Mouse (Mus musculus) heart, embryonic 12.5 days (tissue): Measurements from ENCODE around the gene Pard3b. TPM values are rescaled to one million over a fixed set of nuclear protein-coding genes. Genes with fewer than 3 reads are reported as not detected.

Experiments
- ATAC-seq: fragments of 200-750 bp; cut with Nextera tagmentation; 2 replicates; pipeline ENCODE4 v1.8.0; 2017; ENCODE audit warnings: moderate TSS enrichment, moderate library complexity; ENCODE audit not compliant: insufficient number of reproducible peaks, low FRiP score
- H3K27ac ChIP-seq: fragments of 300-500 bp; sonication (generic); 2 replicates; pipeline ENCODE4 v1.5.1; 2016; ENCODE audit warnings: mild to moderate bottlenecking, moderate library complexity; ENCODE audit not compliant: poor library complexity, severe bottlenecking
- H3K27me3 ChIP-seq: fragments of 300-500 bp; sonication (generic); replicated peaks from 2 replicates; pipeline ENCODE4 v1.6.1; 2016; ENCODE audit warnings: mild to moderate bottlenecking, moderate library complexity
- H3K36me3 ChIP-seq: fragments of 300-500 bp; sonication (generic); 2 replicates; pipeline ENCODE4 v1.6.1; 2016; ENCODE audit warnings: mild to moderate bottlenecking, moderate library complexity
- H3K4me1 ChIP-seq: fragments of 300-500 bp; sonication (generic); replicated peaks from 2 replicates; pipeline ENCODE4 v1.6.1; 2016; ENCODE audit warnings: mild to moderate bottlenecking
- H3K4me2 ChIP-seq: fragments of 300-500 bp; sonication (generic); 2 replicates; pipeline ENCODE4 v1.6.1; 2016; ENCODE audit warnings: mild to moderate bottlenecking, moderate library complexity
- H3K4me3 ChIP-seq: fragments of 300-500 bp; sonication (generic); 2 replicates; pipeline ENCODE4 v1.5.1; 2016; ENCODE audit warnings: mild to moderate bottlenecking
- H3K9ac ChIP-seq: fragments of 300-500 bp; sonication (generic); 2 replicates; pipeline ENCODE4 v1.6.1; 2016; ENCODE audit warnings: mild to moderate bottlenecking, moderate library complexity
- H3K9me3 ChIP-seq: fragments of 300-500 bp; sonication (generic); replicated peaks from 2 replicates; pipeline ENCODE4 v1.6.1; 2016; ENCODE audit warnings: mild to moderate bottlenecking, moderate library complexity
- WGBS: fragments of 180-500 bp; shearing (Covaris S2); methylation state at CpG from one replicate; pipeline ENCODE4 v1.1.7; 2016; 5-methylcytosine and 5-hydroxymethylcytosine counted together
- polyA plus RNA-seq: library from polyadenylated mRNA; unstranded; fragments of >200 nt; fragmentation: Nextera tagmentation; extraction: Ambion mirVana; gene quantifications from 2 replicates; pipeline ENCODE4 v1.2.1, GENCODE M21; 2016

Pard3b gene
- polyA plus RNA-seq, 1 experiment from 2014 or later = 16.0 TPM

DNA sequence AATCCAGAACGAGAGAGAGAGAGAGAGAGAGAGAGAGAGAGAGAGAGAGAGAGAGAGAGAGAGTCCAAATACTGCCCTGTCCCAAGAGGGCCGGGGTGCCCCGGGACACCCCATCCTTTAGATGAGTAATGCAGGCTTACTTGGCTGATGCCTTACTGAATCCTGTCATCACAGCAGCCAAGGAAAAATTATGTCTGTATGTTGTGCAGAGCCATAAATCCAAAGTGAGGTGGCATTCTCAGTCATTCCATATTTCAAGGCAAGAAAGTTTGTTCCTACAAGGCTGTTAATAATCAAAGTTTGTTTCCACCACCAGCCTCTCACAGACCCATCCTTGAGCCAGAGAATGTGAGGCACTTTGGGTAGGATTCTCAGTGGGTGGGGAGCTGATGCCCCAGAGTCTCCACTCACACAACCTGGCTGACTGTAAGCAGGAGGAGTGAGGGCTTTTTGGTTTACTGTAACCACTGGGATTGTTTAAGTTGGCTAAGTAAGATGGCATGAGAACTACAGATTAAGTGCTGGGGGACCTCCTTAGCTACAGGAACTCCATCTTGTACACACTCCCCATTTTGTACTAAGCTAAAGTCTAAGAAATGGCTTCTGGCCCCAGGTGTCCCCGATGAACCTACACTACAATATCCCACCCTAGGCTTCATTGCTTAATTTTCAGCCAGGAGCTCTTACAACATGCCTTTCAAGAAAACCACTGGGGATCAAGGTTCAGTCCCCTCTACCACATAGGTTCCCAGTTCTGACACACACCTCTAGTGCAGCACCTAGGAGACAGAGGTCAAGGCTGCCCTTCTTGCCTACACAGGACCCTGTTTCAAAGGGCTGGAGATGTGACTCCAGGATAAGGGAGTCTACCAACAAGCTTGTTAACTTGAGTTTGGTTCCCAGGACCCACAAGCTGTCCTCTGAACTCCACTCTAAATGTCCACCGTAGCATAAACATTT, 1027.4 kb downstream of the Pard3b start:
- Histone ChIP-seq H3K27ac (peak overlapping the region; percentile 84), H3K9me3 (peaks cover 7% of the 10 kb centered on the region)

DNA sequence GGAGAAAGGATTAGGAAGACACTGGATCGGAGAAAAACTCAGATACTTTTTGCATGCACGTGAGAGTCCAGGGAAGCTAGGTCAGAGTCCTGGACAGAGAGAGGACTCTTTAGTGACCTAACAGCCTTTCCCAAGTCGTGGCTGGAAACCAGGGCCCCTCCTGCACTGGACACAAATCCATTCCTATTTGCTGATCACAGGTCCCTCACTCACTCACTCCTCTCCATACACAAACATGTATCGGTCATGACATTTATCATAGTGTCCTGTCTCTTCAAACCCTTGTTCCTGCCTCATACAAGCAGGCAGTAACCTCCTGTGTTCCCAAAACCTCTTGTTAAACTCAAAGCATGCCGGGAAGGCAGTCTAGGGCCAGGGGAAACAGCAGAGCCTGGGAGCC, 1028.2 kb downstream of the Pard3b start:
- Histone ChIP-seq H3K9ac (no peak overlapping the region), H3K4me3 (no peak overlapping the region), H3K27me3 (no peaks in the 10 kb centered on the region), H3K4me1 (peaks cover 7% of the 10 kb centered on the region; the same call in 1 of the 2 replicates), H3K4me2 (no peak overlapping the region), H3K36me3 (0 out of 2 replicates have a peak, but pooled peaks cover 2% of the 10 kb centered on the region), H3K9me3 (peaks cover 7% of the 10 kb centered on the region), H3K27ac (no peak overlapping the region)
- ATAC-seq = no peak
- 74% methylated on average over 5 of the region's 5 CpGs for WGBS

More for the DNA sequence above, 1027.4 kb downstream of the Pard3b start:
- Histone ChIP-seq H3K27me3 (no peaks in the 10 kb centered on the region), H3K9ac (no peak overlapping the region), H3K36me3 (0 out of 2 replicates have a peak, but pooled peaks cover 2% of the 10 kb centered on the region), H3K4me3 (no peak overlapping the region), H3K4me1 (peaks cover 7% of the 10 kb centered on the region; the same call in 1 of the 2 replicates), H3K4me2 (no peak overlapping the region)
- 76% methylated on average over 5 of the region's 5 CpGs for WGBS
- no peak for ATAC-seq

GRCm38 (mm10) chr1:62678611-62679344, 1040.2 kb downstream of the Pard3b start:
- Histone ChIP-seq H3K27me3 (no peaks in the 10 kb centered on the region), H3K27ac (no peak overlapping the region), H3K9me3 (peaks cover 5% of the 10 kb centered on the region; the same call in 1 of the 2 replicates), H3K9ac (no peak overlapping the region), H3K4me1 (peaks cover 12% of the 10 kb centered on the region), H3K4me2 (no peak overlapping the region), H3K4me3 (no peak overlapping the region), H3K36me3 (no peaks in the 10 kb centered on the region)
- 49% methylated on average over 4 of the region's 4 CpGs for WGBS
- ATAC-seq = peak; percentile 63; the same call in 1 of the 2 replicates

- no peaks in the 10 kb centered on the region for H3K36me3 ChIP-seq
- H3K9me3 ChIP-seq = peaks cover 5% of the 10 kb centered on the region; the same call in 1 of the 2 replicates
- 69% methylated on average over 2 of the region's 2 CpGs for WGBS
- H3K27me3 ChIP-seq = no peaks in the 10 kb centered on the region
- H3K27ac ChIP-seq = no peak overlapping the region
- no peak for ATAC-seq
- peaks cover 12% of the 10 kb centered on the region for H3K4me1 ChIP-seq
- no peak overlapping the region for H3K4me3 ChIP-seq
- H3K9ac ChIP-seq = no peak overlapping the region
- H3K4me2 ChIP-seq = no peak overlapping the region
Observed at GRCm38 (mm10) chr1:62679466-62679865, 1040.8 kb downstream of the Pard3b start.

GRCm38 (mm10) chr1:62682456-62683385, 1044.1 kb downstream of the Pard3b start:
- Histone ChIP-seq H3K4me1 (peaks cover 12% of the 10 kb centered on the region), H3K36me3 (no peaks in the 10 kb centered on the region), H3K9ac (no peak overlapping the region), H3K27ac (no peak overlapping the region), H3K4me2 (no peak overlapping the region), H3K27me3 (no peaks in the 10 kb centered on the region), H3K4me3 (no peak overlapping the region), H3K9me3 (peaks cover 1% of the 10 kb centered on the region; the same call in 1 of the 2 replicates)
- ATAC-seq = no peak
- WGBS = 65% methylated on average over 21 of the region's 21 CpGs

DNA sequence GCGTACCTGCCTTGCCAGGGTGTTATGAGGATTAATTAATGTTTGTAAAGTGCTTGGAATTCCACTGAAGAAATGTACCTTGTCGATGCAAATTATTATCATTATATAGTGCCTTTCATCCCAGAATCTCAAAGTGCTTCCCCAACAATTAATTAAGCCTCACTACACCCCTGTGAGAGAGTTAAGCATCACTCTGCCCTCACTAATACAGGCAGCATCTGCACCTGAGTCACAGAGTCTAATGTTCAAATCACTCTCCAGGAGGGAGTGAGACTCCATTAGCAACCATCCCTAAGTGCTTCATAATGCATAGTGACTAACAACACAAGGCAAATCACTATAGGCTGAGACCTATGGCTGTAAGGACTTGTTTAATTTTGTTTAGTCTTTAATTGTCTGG, 1044.9 kb downstream of the Pard3b start:
- 86% methylated on average over 2 of the region's 2 CpGs for WGBS
- H3K4me1 ChIP-seq = peaks cover 8% of the 10 kb centered on the region
- no peak overlapping the region for H3K9ac ChIP-seq
- no peaks in the 10 kb centered on the region for H3K9me3 ChIP-seq
- no peaks in the 10 kb centered on the region for H3K36me3 ChIP-seq
- no peak overlapping the region for H3K27ac ChIP-seq
- no peak overlapping the region for H3K4me3 ChIP-seq
- H3K27me3 ChIP-seq = no peaks in the 10 kb centered on the region
- no peak overlapping the region for H3K4me2 ChIP-seq
- ATAC-seq = no peak

- Histone ChIP-seq H3K9ac (no peak overlapping the region), H3K9me3 (no peaks in the 10 kb centered on the region), H3K36me3 (no peaks in the 10 kb centered on the region), H3K27me3 (no peaks in the 10 kb centered on the region), H3K4me1 (no peaks in the 10 kb centered on the region), H3K4me2 (no peak overlapping the region), H3K27ac (no peak overlapping the region), H3K4me3 (no peak overlapping the region)
- ATAC-seq = no peak
- 74% methylated on average over 8 of the region's 8 CpGs for WGBS
Observed at GRCm38 (mm10) chr1:62687511-62687910, 1048.9 kb downstream of the Pard3b start.

DNA sequence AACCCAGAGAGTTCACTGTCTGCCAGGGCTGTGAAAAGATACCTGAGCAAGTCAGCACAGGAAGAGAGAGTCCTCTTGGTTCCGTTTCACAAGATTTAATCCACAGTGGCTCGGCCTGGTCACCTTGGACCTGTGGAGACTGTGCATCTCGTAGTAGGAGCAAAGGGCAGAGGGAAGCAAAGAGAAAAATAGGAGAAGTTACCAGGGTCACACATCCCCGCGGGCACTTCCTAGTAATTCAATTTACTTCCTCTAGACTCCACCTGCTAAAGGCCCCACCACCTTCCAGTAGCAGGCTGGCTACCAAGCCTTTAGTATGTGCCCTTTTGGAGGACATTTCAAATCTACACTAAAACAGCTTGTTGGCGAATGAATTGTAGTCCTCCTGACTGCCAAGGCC, 1052.6 kb downstream of the Pard3b start:
- H3K9ac ChIP-seq = no peak overlapping the region
- 0 out of 2 replicates have a peak, but pooled peaks cover under 1% of the 10 kb centered on the region for H3K4me1 ChIP-seq
- H3K4me2 ChIP-seq = no peak overlapping the region
- no peak overlapping the region for H3K27ac ChIP-seq
- 82% methylated on average over 6 of the region's 6 CpGs for WGBS
- no peaks in the 10 kb centered on the region for H3K36me3 ChIP-seq
- no peak for ATAC-seq
- H3K9me3 ChIP-seq = no peaks in the 10 kb centered on the region
- no peak overlapping the region for H3K4me3 ChIP-seq
- no peaks in the 10 kb centered on the region for H3K27me3 ChIP-seq
